ENCODE assay signal across 8 mouse cellular contexts in the genomic region with DNA sequence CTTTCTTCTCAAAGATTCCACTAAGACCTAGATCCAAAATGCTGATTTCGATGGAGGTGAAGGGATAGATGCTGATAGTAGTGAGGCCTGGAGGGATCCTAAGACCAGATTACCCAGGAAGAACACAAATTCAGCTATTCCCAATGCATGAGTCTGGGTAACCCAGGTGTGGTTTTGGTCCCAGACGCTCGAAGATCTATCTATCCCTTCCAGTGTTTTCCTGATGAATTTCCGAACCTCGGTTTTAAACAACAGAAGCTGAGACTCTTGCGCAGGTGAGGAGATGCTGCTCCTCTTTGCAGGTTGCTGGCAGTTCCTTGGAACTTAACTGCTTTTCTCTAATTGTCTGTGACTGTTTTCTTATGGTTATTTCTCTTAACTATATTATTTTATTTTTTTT. TPM values are rescaled to one million over a fixed set of nuclear protein-coding genes. Genes with fewer than 3 reads are reported as not detected.
DNase-seq lines count a peak whose midpoint lies in the region; ATAC-seq and TF ChIP-seq lines count a peak whose summit lies in the region.

No protein-coding gene starts in this region.

- H3K4me2 ChIP-seq in lung, embryonic 15.5 days, result peak overlapping the region; percentile 74
- peak overlapping the region; percentile 55 for H3K4me2 ChIP-seq in embryonic facial prominence, embryonic 15.5 days (replicated peaks)

- no peak for DNase-seq in lung, postnatal 14 days
- DNase-seq in limb, embryonic 10.5 days (ENCODE audit: low spot score), result no peak
- no peak for DNase-seq in urinary bladder, adult 18-20 months (ENCODE audit: low spot score in 2 of 2)
- no peak for DNase-seq in right cerebral cortex, postnatal 25 days
- DNase-seq in adrenal gland, postnatal 25 days, result no peak

- no peak for TF ChIP-seq CTCF in olfactory bulb, adult 2 months (IDR thresholded peaks at IDR 0.05; ENCODE audit: insufficient read depth, low read depth, low read length)

- H3K4me1 ChIP-seq in lung, embryonic 15.5 days, result peaks cover 39% of the 10 kb centered on the region
- peaks cover 40% of the 10 kb centered on the region for H3K4me1 ChIP-seq in embryonic facial prominence, embryonic 15.5 days
- H3K4me1 ChIP-seq in limb, embryonic 10.5 days, result peaks cover 48% of the 10 kb centered on the region
- H3K4me1 ChIP-seq in olfactory bulb, adult 2 months (ENCODE audit: control insufficient read depth, insufficient read depth, low read length), result no peaks in the 10 kb centered on the region

- no peaks in the 10 kb centered on the region for H3K27me3 ChIP-seq in lung, embryonic 15.5 days
- no peaks in the 10 kb centered on the region for H3K27me3 ChIP-seq in embryonic facial prominence, embryonic 15.5 days
- H3K27me3 ChIP-seq in limb, embryonic 10.5 days (ENCODE audit: low read depth, poor library complexity, severe bottlenecking), result no peaks in the 10 kb centered on the region

- peak overlapping the region; percentile 97 for H3K9ac ChIP-seq in lung, embryonic 15.5 days
- H3K9ac ChIP-seq in embryonic facial prominence, embryonic 15.5 days, result peak overlapping the region; percentile 87

- H3K27ac ChIP-seq in lung, embryonic 15.5 days, result peak overlapping the region; percentile 96
- H3K27ac ChIP-seq in embryonic facial prominence, embryonic 15.5 days (replicated peaks), result peak overlapping the region; percentile 97
- H3K27ac ChIP-seq in limb, embryonic 10.5 days, result peak overlapping the region; percentile 95; the same call in 1 of the 2 replicates
- H3K27ac ChIP-seq in olfactory bulb, adult 2 months (ENCODE audit: insufficient read depth, low read depth, low read length), result no peak overlapping the region

- WGBS in lung, embryonic 15.5 days, result 21% methylated on average over 6 of the region's 6 CpGs
- WGBS in embryonic facial prominence, embryonic 15.5 days, result 33% methylated on average over 6 of the region's 6 CpGs
- 37% methylated on average over 6 of the region's 6 CpGs for WGBS in limb, embryonic 10.5 days
- 5% methylated on average over 6 of the region's 6 CpGs for WGBS in olfactory bulb, adult 2 months

- peak overlapping the region; percentile 89 for H3K4me3 ChIP-seq in lung, embryonic 15.5 days
- peak overlapping the region; percentile 92 for H3K4me3 ChIP-seq in embryonic facial prominence, embryonic 15.5 days (replicated peaks)
- peak overlapping the region; percentile 98 for H3K4me3 ChIP-seq in limb, embryonic 10.5 days
- H3K4me3 ChIP-seq in olfactory bulb, adult 2 months (ENCODE audit: insufficient read depth, low read depth, low read length), result peak overlapping the region; percentile 87

- TF ChIP-seq POLR2A in olfactory bulb, adult 2 months (IDR thresholded peaks at IDR 0.05; ENCODE audit: insufficient read depth, low read depth, low read length), result no peak

- no peaks in the 10 kb centered on the region for H3K9me3 ChIP-seq in lung, embryonic 15.5 days
- no peaks in the 10 kb centered on the region for H3K9me3 ChIP-seq in embryonic facial prominence, embryonic 15.5 days (replicated peaks)
- H3K9me3 ChIP-seq in limb, embryonic 10.5 days (replicated peaks), result no peaks in the 10 kb centered on the region

- ATAC-seq in lung, embryonic 15.5 days (ENCODE audit: borderline replicate concordance, extremely low read depth, low FRiP score, low TSS enrichment), result no peak
- no peak for ATAC-seq in embryonic facial prominence, embryonic 15.5 days (ENCODE audit: insufficient number of reproducible peaks, low FRiP score, low TSS enrichment, low read depth)

- peaks cover 4% of the 10 kb centered on the region; the same call in 1 of the 2 replicates for H3K36me3 ChIP-seq in lung, embryonic 15.5 days
- 0 out of 2 replicates have a peak, but pooled peaks cover 4% of the 10 kb centered on the region for H3K36me3 ChIP-seq in embryonic facial prominence, embryonic 15.5 days
- H3K36me3 ChIP-seq in limb, embryonic 10.5 days, result peaks cover 34% of the 10 kb centered on the region

RNA-seq across cellular contexts. Expression of a gene that starts 1.3 kb away (rescaled TPM):
- polyA plus RNA-seq in lung, embryonic 15.5 days (2015; fragmentation: Nextera tagmentation; extraction: Ambion mirVana), result 28.1 and 28.8 TPM in 2 replicates
- 28.7 and 32.1 TPM in 2 replicates for polyA plus RNA-seq in embryonic facial prominence, embryonic 15.5 days (2015; fragmentation: Nextera tagmentation; extraction: Ambion mirVana)
- polyA plus RNA-seq in limb, embryonic 10.5 days (2016; fragmentation: Nextera tagmentation; extraction: Ambion mirVana), result 15.9 and 17.9 TPM in 2 replicates
- polyA plus RNA-seq in olfactory bulb, adult 2 months (2012; ENCODE audit: insufficient read depth, insufficient read length, low replicate concordance, missing spikeins), result 146 and 170 TPM in 2 replicates
- 72.5 and 73.5 TPM in 2 replicates for total RNA-seq in adrenal gland, postnatal 25 days (2021)

RNA-seq across cellular contexts. Expression of a gene that starts 30.1 kb away (rescaled TPM):
- 540 and 574 TPM in 2 replicates for polyA plus RNA-seq in lung, embryonic 15.5 days (2015; fragmentation: Nextera tagmentation; extraction: Ambion mirVana)
- 443 and 468 TPM in 2 replicates for polyA plus RNA-seq in embryonic facial prominence, embryonic 15.5 days (2015; fragmentation: Nextera tagmentation; extraction: Ambion mirVana)
- 583 and 781 TPM in 2 replicates for polyA plus RNA-seq in limb, embryonic 10.5 days (2016; fragmentation: Nextera tagmentation; extraction: Ambion mirVana)
- polyA plus RNA-seq in olfactory bulb, adult 2 months (2012; ENCODE audit: insufficient read depth, insufficient read length, low replicate concordance, missing spikeins), result not detected in 2 replicates
- total RNA-seq in adrenal gland, postnatal 25 days (2021), result 75.0 and 84.5 TPM in 2 replicates

RNA-seq across cellular contexts. Expression of a gene that starts 46.4 kb away (rescaled TPM):
- 2.9 and 4.1 TPM in 2 replicates for polyA plus RNA-seq in lung, embryonic 15.5 days (2015; fragmentation: Nextera tagmentation; extraction: Ambion mirVana)
- polyA plus RNA-seq in embryonic facial prominence, embryonic 15.5 days (2015; fragmentation: Nextera tagmentation; extraction: Ambion mirVana), result 3.2 and 3.6 TPM in 2 replicates
- 0.80 and 0.86 TPM in 2 replicates for polyA plus RNA-seq in limb, embryonic 10.5 days (2016; fragmentation: Nextera tagmentation; extraction: Ambion mirVana)
- not detected in 2 replicates for polyA plus RNA-seq in olfactory bulb, adult 2 months (2012; ENCODE audit: insufficient read depth, insufficient read length, low replicate concordance, missing spikeins)
- total RNA-seq in adrenal gland, postnatal 25 days (2021), result 0.48 and 1.3 TPM in 2 replicates

RNA-seq across cellular contexts. Expression of a gene that starts 59.1 kb away (rescaled TPM):
- 6,112 and 6,204 TPM in 2 replicates for polyA plus RNA-seq in lung, embryonic 15.5 days (2015; fragmentation: Nextera tagmentation; extraction: Ambion mirVana)
- polyA plus RNA-seq in embryonic facial prominence, embryonic 15.5 days (2015; fragmentation: Nextera tagmentation; extraction: Ambion mirVana), result 4,428 and 4,532 TPM in 2 replicates
- polyA plus RNA-seq in limb, embryonic 10.5 days (2016; fragmentation: Nextera tagmentation; extraction: Ambion mirVana), result 5,840 and 6,698 TPM in 2 replicates
- polyA plus RNA-seq in olfactory bulb, adult 2 months (2012; ENCODE audit: insufficient read depth, insufficient read length, low replicate concordance, missing spikeins), result 1,597 TPM in 1 of 2 replicates, not detected in the other
- 1,910 and 1,993 TPM in 2 replicates for total RNA-seq in adrenal gland, postnatal 25 days (2021)
